Mouse (Mus musculus) neural tube, embryonic 11.5 days (tissue): ENCODE data around the gene Tmc2. TPM values are rescaled to one million over a fixed set of nuclear protein-coding genes. Genes with fewer than 3 reads are reported as not detected.
A peak's percentile ranks its signal among the peaks of the same experiment; 100 is the strongest.

ENCODE experiments used
- ATAC-seq: fragments of 200-750 bp; cut with Nextera tagmentation; 2 replicates; pipeline ENCODE4 v1.8.0; 2017; ENCODE audit warnings: moderate number of reproducible peaks, mild to moderate bottlenecking, moderate TSS enrichment, moderate library complexity; ENCODE audit not compliant: insufficient read depth, low FRiP score, low TSS enrichment
- DNase-seq: peaks from one replicate; pipeline ENCODE4 v3.0.0-alpha.2; 2015; ENCODE audit warnings: low spot score
- H3K27ac ChIP-seq: fragments of 300-500 bp; sonication (generic); 2 replicates; pipeline ENCODE4 v1.5.1; 2014; ENCODE audit warnings: low read depth, mild to moderate bottlenecking, low read length
- H3K27me3 ChIP-seq: fragments of 300-500 bp; sonication (generic); 2 replicates; pipeline ENCODE4 v1.6.1; 2014; ENCODE audit warnings: mild to moderate bottlenecking, low read length, mixed read lengths; ENCODE audit not compliant: control insufficient read depth, insufficient read depth
- H3K36me3 ChIP-seq: fragments of 300-500 bp; sonication (generic); 2 replicates; pipeline ENCODE4 v1.6.1; 2014; ENCODE audit warnings: mild to moderate bottlenecking, low read length, moderate library complexity, mixed read lengths; ENCODE audit not compliant: control insufficient read depth, insufficient read depth
- H3K4me1 ChIP-seq: fragments of 300-500 bp; sonication (generic); 2 replicates; pipeline ENCODE4 v1.6.1; 2014; ENCODE audit warnings: low read length, mixed read lengths; ENCODE audit not compliant: control insufficient read depth, insufficient read depth
- H3K4me2 ChIP-seq: fragments of 300-500 bp; sonication (generic); 2 replicates; pipeline ENCODE4 v1.6.1; 2014; ENCODE audit warnings: low read depth, mild to moderate bottlenecking, moderate library complexity
- H3K4me3 ChIP-seq: fragments of 300-500 bp; sonication (generic); 2 replicates; pipeline ENCODE4 v1.5.1; 2014; ENCODE audit warnings: low read depth, low read length
- H3K9ac ChIP-seq: fragments of 300-500 bp; sonication (generic); 2 replicates; pipeline ENCODE4 v1.6.1; 2014; ENCODE audit warnings: mild to moderate bottlenecking, low read length
- H3K9me3 ChIP-seq: fragments of 300-500 bp; sonication (generic); 2 replicates; pipeline ENCODE4 v1.6.1; 2016; ENCODE audit warnings: low read length; ENCODE audit not compliant: control insufficient read depth
- WGBS: fragments of 180-500 bp; shearing (Covaris S2); extraction: QIAGEN DNeasy Blood & Tissue Kit; methylation state at CpG from one replicate; pipeline ENCODE4 v1.1.7; 2014; 5-methylcytosine and 5-hydroxymethylcytosine counted together
- polyA plus RNA-seq: library from polyadenylated mRNA; unstranded; fragments of >200 nt; fragmentation: Nextera tagmentation; extraction: Ambion mirVana; gene quantifications from 2 replicates; pipeline ENCODE4 v1.2.1, GENCODE M21; 2014

The Tmc2 gene
- polyA plus RNA-seq, 1 experiment from 2014 or later, result not detected

DNA sequence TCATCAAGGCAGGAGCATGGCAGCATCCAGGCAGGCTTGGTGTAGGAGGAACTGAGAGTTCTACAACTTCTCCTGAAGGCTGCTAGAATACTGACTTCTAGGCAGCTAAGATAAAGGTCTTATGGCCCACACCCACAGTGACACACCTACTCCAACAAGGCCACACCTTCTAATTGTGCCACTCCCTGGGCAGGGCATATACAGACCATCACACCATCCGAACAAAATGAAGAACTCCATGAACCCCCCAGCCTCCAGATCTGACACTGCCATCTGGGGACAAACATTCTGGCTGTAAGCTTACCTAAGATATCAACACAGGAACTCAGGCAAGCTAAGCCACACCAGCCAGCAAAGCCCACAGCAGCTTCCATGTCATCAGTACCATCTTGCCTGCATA, 70.5 kb downstream of the Tmc2 start:
- DNase-seq, result no peak
- no peaks in the 10 kb centered on the region for H3K36me3 ChIP-seq
- WGBS, result 97% methylated on average over 1 of the region's 1 CpGs

GRCm38 (mm10) chr2:130268074-130268473, 73.1 kb downstream of the Tmc2 start:
- WGBS, result 72% methylated on average over 7 of the region's 7 CpGs
- Histone ChIP-seq H3K4me2 (no peak overlapping the region), H3K36me3 (no peaks in the 10 kb centered on the region), H3K27me3 (no peaks in the 10 kb centered on the region), H3K27ac (no peak overlapping the region), H3K9ac (no peak overlapping the region), H3K9me3 (no peaks in the 10 kb centered on the region), H3K4me1 (no peaks in the 10 kb centered on the region), H3K4me3 (no peak overlapping the region)
- DNase-seq (no peak), ATAC-seq (no peak)

More for the DNA sequence above, 70.5 kb downstream of the Tmc2 start:
- Histone ChIP-seq H3K9ac (no peak overlapping the region), H3K4me2 (no peak overlapping the region), H3K4me3 (no peak overlapping the region), H3K27ac (no peak overlapping the region), H3K4me1 (no peaks in the 10 kb centered on the region), H3K9me3 (no peaks in the 10 kb centered on the region), H3K27me3 (no peaks in the 10 kb centered on the region)
- ATAC-seq, result no peak

GRCm38 (mm10) chr2:130273732-130274131, 78.7 kb downstream of the Tmc2 start:
- WGBS, result 2% methylated on average over 14 of the region's 14 CpGs
- Histone ChIP-seq H3K27ac (peak overlapping the region; percentile 47; the same call in 1 of the 2 replicates), H3K9ac (peak overlapping the region; percentile 87), H3K4me3 (peak overlapping the region; percentile 94), H3K27me3 (no peaks in the 10 kb centered on the region), H3K4me1 (peaks cover 6% of the 10 kb centered on the region; the same call in 1 of the 2 replicates), H3K4me2 (peak overlapping the region; percentile 79), H3K9me3 (no peaks in the 10 kb centered on the region), H3K36me3 (peaks cover 14% of the 10 kb centered on the region)
- ATAC-seq, result peak; percentile 22; the same call in 1 of the 2 replicates
- no peak for DNase-seq

GRCm38 (mm10) chr2:130274149-130274861, 79.3 kb downstream of the Tmc2 start, which contains the start of gene Nop56:
Nop56 (plus strand) TSS chr2:130274430.
- peak within 1 kb of the TSS; percentile 89 for H3K27ac ChIP-seq
- peak within 1 kb of the TSS; percentile 79 for H3K4me2 ChIP-seq
- DNase-seq (peak; percentile 99), ATAC-seq (peak; percentile 96)
- H3K9me3 ChIP-seq, result no peaks in the 10 kb centered on the region
- H3K36me3 ChIP-seq, result peaks cover 14% of the 10 kb centered on the region
- H3K4me1 ChIP-seq, result peaks cover 6% of the 10 kb centered on the region; the same call in 1 of the 2 replicates
- H3K9ac ChIP-seq, result peak within 1 kb of the TSS; percentile 87
- no peaks in the 10 kb centered on the region for H3K27me3 ChIP-seq
- peak within 1 kb of the TSS; percentile 94 for H3K4me3 ChIP-seq
- WGBS, result under 1% methylated on average over 68 of the region's 68 CpGs

DNA sequence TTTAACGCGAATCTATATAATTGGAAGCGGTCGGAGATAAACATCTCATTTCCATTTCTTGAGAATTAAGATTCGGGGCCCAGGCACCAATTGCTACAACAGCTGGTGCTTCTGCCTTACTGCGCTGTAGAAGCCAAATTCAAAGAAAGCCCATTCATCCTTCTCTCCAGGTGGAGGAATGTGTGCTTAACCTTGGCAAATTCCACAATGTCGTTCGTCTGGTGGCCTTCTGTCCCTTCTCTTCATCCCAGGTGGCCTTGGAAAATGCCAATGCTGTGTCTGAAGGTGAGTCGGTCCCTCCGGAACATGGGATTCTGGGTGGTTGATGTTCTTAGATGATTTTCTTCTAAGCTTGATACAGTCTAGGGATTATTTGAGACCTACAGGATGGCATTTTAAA, 79.9 kb downstream of the Tmc2 start:
- H3K27me3 ChIP-seq, result no peaks in the 10 kb centered on the region
- H3K4me3 ChIP-seq, result peak overlapping the region; percentile 94
- ATAC-seq (no peak), DNase-seq (no peak)
- H3K9me3 ChIP-seq, result no peaks in the 10 kb centered on the region
- peak overlapping the region; percentile 87 for H3K9ac ChIP-seq
- peaks cover 6% of the 10 kb centered on the region; the same call in 1 of the 2 replicates for H3K4me1 ChIP-seq
- no peak overlapping the region; the same call in 1 of the 2 replicates for H3K27ac ChIP-seq
- H3K36me3 ChIP-seq, result peaks cover 14% of the 10 kb centered on the region
- H3K4me2 ChIP-seq, result peak overlapping the region; percentile 79
- WGBS, result 1% methylated on average over 10 of the region's 10 CpGs

DNA sequence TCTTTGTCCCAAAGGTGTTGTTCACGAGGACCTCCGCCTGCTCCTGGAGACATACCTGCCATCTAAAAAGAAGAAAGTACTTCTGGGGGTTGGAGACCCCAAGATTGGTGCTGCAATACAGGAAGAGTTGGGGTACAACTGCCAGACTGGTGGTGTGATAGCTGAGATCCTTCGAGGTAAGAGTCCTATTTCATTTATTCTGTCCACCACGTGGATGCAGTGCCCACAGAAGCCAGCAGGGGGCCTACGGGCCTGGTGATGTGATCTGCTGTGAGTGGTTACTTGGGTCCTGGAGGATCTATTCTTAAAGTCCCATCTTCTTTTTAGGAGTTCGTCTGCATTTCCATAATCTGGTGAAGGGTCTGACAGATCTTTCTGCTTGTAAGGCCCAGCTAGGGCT, 80.7 kb downstream of the Tmc2 start:
- 49% methylated on average over 6 of the region's 6 CpGs for WGBS
- no peak overlapping the region for H3K9ac ChIP-seq
- H3K9me3 ChIP-seq, result no peaks in the 10 kb centered on the region
- H3K4me1 ChIP-seq, result peaks cover 6% of the 10 kb centered on the region; the same call in 1 of the 2 replicates
- ATAC-seq, result no peak
- peak; percentile 78 for DNase-seq
- H3K36me3 ChIP-seq, result peaks cover 16% of the 10 kb centered on the region
- no peak overlapping the region for H3K27ac ChIP-seq
- peak overlapping the region; percentile 94 for H3K4me3 ChIP-seq
- H3K4me2 ChIP-seq, result peak overlapping the region; percentile 79
- no peaks in the 10 kb centered on the region for H3K27me3 ChIP-seq

DNA sequence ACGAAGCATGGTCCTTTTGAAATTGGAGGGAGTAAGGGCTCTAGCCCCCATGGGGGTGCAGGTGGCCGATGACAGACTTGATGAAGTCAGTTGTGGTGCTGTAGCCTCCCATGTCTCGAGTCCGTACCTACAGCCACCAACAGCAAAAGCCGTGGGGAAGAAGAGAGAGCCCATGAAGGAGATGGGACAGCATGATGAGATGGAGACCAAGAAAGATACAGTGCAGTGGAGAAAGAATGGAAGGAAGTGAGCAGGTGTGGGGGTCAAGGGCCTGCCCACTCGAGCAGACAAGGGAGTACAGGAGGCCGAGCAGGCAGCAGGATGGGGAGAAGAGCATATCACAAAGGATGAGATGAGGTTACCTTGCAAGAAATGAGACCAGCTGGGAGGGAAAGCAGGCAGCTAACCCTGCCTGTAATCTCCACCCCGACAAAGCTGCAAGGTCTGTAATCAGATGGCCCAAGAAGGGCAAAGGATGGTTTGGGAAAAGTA, 84.7 kb downstream of the Tmc2 start:
- no peak for DNase-seq
- Histone ChIP-seq H3K27me3 (no peaks in the 10 kb centered on the region), H3K27ac (no peak overlapping the region), H3K36me3 (peaks cover 20% of the 10 kb centered on the region), H3K4me2 (no peak overlapping the region), H3K9me3 (no peaks in the 10 kb centered on the region), H3K4me3 (no peak overlapping the region), H3K9ac (no peak overlapping the region), H3K4me1 (peaks cover 11% of the 10 kb centered on the region)
- 43% methylated on average over 8 of the region's 8 CpGs for WGBS
- ATAC-seq, result no peak

DNA sequence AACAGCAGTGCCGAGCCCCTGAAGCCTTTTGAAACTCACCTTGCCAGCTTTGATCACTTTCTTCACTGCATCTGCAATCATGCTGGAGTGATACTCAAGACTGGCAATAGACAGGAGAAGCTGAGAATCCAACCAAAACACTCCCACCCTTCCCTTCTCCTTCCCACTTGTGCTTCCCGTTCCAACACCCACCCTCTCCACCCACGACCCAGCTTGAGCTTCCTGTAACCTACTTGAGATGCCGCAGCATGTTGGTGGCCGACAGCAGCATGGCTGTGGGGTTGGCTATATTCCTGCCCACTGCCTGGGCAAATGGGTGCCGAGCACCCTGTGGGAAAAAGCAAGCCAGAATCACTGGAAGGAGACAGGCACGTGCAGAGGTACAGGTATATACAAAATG, 85.2 kb downstream of the Tmc2 start:
- WGBS, result 72% methylated on average over 7 of the region's 7 CpGs
- no peak overlapping the region for H3K27ac ChIP-seq

GRCm38 (mm10) chr2:130280818-130281217, 85.8 kb downstream of the Tmc2 start:
- Histone ChIP-seq H3K4me3 (no peak overlapping the region), H3K27me3 (no peaks in the 10 kb centered on the region), H3K4me1 (peaks cover 11% of the 10 kb centered on the region), H3K9ac (no peak overlapping the region), H3K36me3 (peaks cover 17% of the 10 kb centered on the region), H3K27ac (no peak overlapping the region), H3K4me2 (no peak overlapping the region), H3K9me3 (no peaks in the 10 kb centered on the region)
- DNase-seq (no peak), ATAC-seq (no peak)
- 81% methylated on average over 4 of the region's 4 CpGs for WGBS

More for the DNA sequence above, 85.2 kb downstream of the Tmc2 start:
- Histone ChIP-seq H3K4me1 (peaks cover 15% of the 10 kb centered on the region), H3K9ac (no peak overlapping the region), H3K27me3 (no peaks in the 10 kb centered on the region), H3K36me3 (peaks cover 20% of the 10 kb centered on the region), H3K4me3 (no peak overlapping the region), H3K9me3 (no peaks in the 10 kb centered on the region), H3K4me2 (no peak overlapping the region)
- no peak for ATAC-seq
- no peak for DNase-seq
